Mouse (Mus musculus): ENCODE measurements at regions not wholly inside any gene's neighbourhood (a gene's known extent, or its start where the extent isn't known, plus 50 kb on each side); places are given as distances from the start of the nearest gene placed in this dataset.
"Not testable (repeated sequence)": the region's sequence is repeated elsewhere in the genome, so short reads cannot be mapped to it uniquely, and the experiment has no call there.

GRCm38 (mm10) chr10:38704762-38705130 is 116.8 kb downstream of the Rfpl4b start:
- not testable (repeated sequence) for ATAC-seq (ENCODE audit: low FRiP score, low TSS enrichment); H3K36me3 ChIP-seq (ENCODE audit: control insufficient read depth, insufficient read depth, low read length); H3K27ac ChIP-seq (replicated peaks); H3K9me3 ChIP-seq (ENCODE audit: control insufficient read depth, low read length); H3K9ac ChIP-seq (ENCODE audit: low read length); H3K27me3 ChIP-seq (ENCODE audit: control insufficient read depth, insufficient read depth, low read length); H3K4me3 ChIP-seq (ENCODE audit: low read depth, low read length); H3K4me2 ChIP-seq (replicated peaks; ENCODE audit: low read depth); H3K4me1 ChIP-seq (replicated peaks; ENCODE audit: control insufficient read depth, insufficient read depth); DNase-seq (ENCODE audit: low spot score)
- WGBS: 65% methylated on average over 1 of the region's 1 CpGs

DNA sequence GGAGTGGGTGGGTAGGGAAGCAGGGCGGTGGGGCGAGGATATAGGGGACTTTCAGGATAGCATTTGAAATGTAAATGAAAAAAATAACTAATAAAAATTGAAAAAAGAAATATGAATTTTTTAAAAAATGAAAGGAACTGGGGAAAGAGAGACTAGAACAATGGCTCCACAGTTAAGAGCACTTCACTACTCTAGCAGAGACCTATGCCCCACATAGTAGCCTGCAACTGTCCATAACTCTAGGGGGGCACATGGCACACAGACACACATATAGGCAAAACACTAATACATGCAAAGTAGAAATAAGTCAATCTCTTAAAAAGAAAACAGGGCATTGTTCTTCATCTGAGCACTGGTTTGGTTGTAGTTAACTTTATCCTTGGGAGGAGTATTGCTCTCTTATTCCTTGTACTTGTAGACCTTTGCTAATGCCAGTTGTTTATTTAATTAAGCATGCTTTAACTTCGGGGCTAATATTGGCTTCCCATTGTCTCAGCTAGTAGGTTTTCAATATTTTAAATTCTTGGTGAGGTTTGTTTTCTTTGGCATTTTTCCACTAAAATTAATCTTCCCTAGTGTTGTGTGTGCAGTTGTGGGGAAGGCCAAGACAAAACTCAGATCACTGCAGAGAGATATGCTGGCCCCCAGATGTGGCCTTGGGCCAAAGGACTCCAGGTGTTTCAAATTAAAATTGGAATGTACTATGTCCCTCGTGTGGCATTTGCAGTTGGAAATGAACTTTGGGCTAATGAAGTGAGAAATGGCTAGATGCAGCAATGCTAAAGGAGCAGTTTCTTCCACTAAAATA is 117.4 kb downstream of the Rfpl4b start:
- TF ChIP-seq CTCF (IDR thresholded peaks at IDR 0.05; ENCODE audit: low read depth): no peak
- TF ChIP-seq EP300 (optimal IDR thresholded peaks at IDR 0.05): no peak
- no peak for DNase-seq (ENCODE audit: low spot score)
- 57% methylated on average over 4 of the region's 4 CpGs for WGBS
- Histone ChIP-seq H3K4me1 (replicated peaks; ENCODE audit: control insufficient read depth, insufficient read depth) (no peaks in the 10 kb centered on the region), H3K4me3 (ENCODE audit: low read depth, low read length) (no peak overlapping the region), H3K27me3 (ENCODE audit: control insufficient read depth, insufficient read depth, low read length) (no peaks in the 10 kb centered on the region), H3K36me3 (ENCODE audit: control insufficient read depth, insufficient read depth, low read length) (no peaks in the 10 kb centered on the region), H3K27ac (replicated peaks) (no peak overlapping the region), H3K9ac (ENCODE audit: low read length) (no peak overlapping the region), H3K4me2 (replicated peaks; ENCODE audit: low read depth) (no peak overlapping the region), H3K9me3 (ENCODE audit: control insufficient read depth, low read length) (no peaks in the 10 kb centered on the region)
- ATAC-seq (ENCODE audit: low FRiP score, low TSS enrichment): no peak

DNA sequence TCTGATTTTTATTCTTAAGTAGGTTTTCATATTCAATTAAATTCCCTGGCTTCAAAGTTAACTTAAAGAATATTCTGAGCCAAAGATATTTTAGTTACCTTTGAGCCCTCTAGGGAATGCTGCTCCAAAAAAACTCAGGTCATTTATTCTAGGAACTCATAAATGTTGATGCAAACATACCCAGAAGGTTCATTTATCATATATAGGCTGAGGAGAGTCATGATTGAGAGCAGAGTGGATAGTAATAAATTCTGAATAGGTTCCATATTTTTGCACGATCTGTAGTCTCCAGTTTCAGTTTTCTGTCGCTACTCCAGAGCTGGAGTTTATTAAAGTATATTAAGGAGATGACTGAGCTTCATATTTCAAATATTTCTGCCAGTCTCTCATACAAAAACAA is 144.1 kb downstream of the Rfpl4b start:
- Histone ChIP-seq H3K36me3 (ENCODE audit: control insufficient read depth, insufficient read depth, low read length) (no peaks in the 10 kb centered on the region), H3K27me3 (ENCODE audit: control insufficient read depth, insufficient read depth, low read length) (no peaks in the 10 kb centered on the region), H3K4me2 (replicated peaks; ENCODE audit: low read depth) (no peak overlapping the region), H3K27ac (replicated peaks) (no peak overlapping the region), H3K9me3 (ENCODE audit: control insufficient read depth, low read length) (no peaks in the 10 kb centered on the region), H3K4me1 (replicated peaks; ENCODE audit: control insufficient read depth, insufficient read depth) (no peaks in the 10 kb centered on the region), H3K9ac (ENCODE audit: low read length) (no peak overlapping the region), H3K4me3 (ENCODE audit: low read depth, low read length) (no peak overlapping the region)
- ATAC-seq (ENCODE audit: low FRiP score, low TSS enrichment) (no peak), DNase-seq (ENCODE audit: low spot score) (no peak)
- TF ChIP-seq EP300 (optimal IDR thresholded peaks at IDR 0.05) (no peak), CTCF (IDR thresholded peaks at IDR 0.05; ENCODE audit: low read depth) (no peak)
- WGBS: 59% methylated on average over 2 of the region's 2 CpGs

- DNase-seq (ENCODE audit: low spot score) (no peak), ATAC-seq (ENCODE audit: low FRiP score, low TSS enrichment) (no peak)
- Histone ChIP-seq H3K36me3 (ENCODE audit: control insufficient read depth, insufficient read depth, low read length) (no peaks in the 10 kb centered on the region), H3K4me3 (ENCODE audit: low read depth, low read length) (no peak overlapping the region), H3K4me1 (replicated peaks; ENCODE audit: control insufficient read depth, insufficient read depth) (no peaks in the 10 kb centered on the region), H3K27me3 (ENCODE audit: control insufficient read depth, insufficient read depth, low read length) (no peaks in the 10 kb centered on the region), H3K9ac (ENCODE audit: low read length) (no peak overlapping the region), H3K9me3 (ENCODE audit: control insufficient read depth, low read length) (no peaks in the 10 kb centered on the region), H3K4me2 (replicated peaks; ENCODE audit: low read depth) (no peak overlapping the region), H3K27ac (replicated peaks) (no peak overlapping the region)
- TF ChIP-seq EP300 (optimal IDR thresholded peaks at IDR 0.05) (no peak), CTCF (IDR thresholded peaks at IDR 0.05; ENCODE audit: low read depth) (no peak)
These were observed 153.0 kb downstream of the Rfpl4b start for GRCm38 (mm10) chr10:38668610-38669009.

DNA sequence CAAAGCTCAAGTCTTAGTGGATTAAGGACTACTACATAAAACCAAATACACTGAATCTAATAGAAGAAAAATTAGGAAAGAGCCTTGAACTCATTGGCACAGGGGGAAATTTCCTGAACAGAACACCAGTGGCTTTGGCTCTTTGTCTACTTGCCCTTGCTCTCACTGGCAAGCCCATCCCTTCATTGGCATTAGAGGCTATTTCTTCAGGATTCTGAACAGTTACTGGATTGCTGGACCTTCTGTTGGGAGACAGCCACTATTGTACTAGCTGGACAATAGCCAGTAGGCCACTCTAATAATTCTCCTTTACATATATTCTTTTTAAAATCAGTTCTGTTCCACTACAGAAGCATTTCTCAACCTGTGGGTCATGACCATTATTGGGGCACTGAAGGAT is 153.7 kb downstream of the Rfpl4b start:
- no peak overlapping the region for H3K4me2 ChIP-seq (replicated peaks; ENCODE audit: low read depth)
- H3K9ac ChIP-seq (ENCODE audit: low read length): no peak overlapping the region
- H3K27ac ChIP-seq (replicated peaks): no peak overlapping the region
- DNase-seq (ENCODE audit: low spot score): no peak
- no peaks in the 10 kb centered on the region for H3K27me3 ChIP-seq (ENCODE audit: control insufficient read depth, insufficient read depth, low read length)
- no peak overlapping the region for H3K4me3 ChIP-seq (ENCODE audit: low read depth, low read length)
- H3K4me1 ChIP-seq (replicated peaks; ENCODE audit: control insufficient read depth, insufficient read depth): no peaks in the 10 kb centered on the region
- no peak for ATAC-seq (ENCODE audit: low FRiP score, low TSS enrichment)
- no peaks in the 10 kb centered on the region for H3K36me3 ChIP-seq (ENCODE audit: control insufficient read depth, insufficient read depth, low read length)
- H3K9me3 ChIP-seq (ENCODE audit: control insufficient read depth, low read length): no peaks in the 10 kb centered on the region
- no peak for TF ChIP-seq CTCF (IDR thresholded peaks at IDR 0.05; ENCODE audit: low read depth)

- TF ChIP-seq CTCF (IDR thresholded peaks at IDR 0.05; ENCODE audit: low read depth) (no peak), EP300 (optimal IDR thresholded peaks at IDR 0.05) (no peak)
- WGBS: 54% methylated on average over 1 of the region's 1 CpGs
- no peak for DNase-seq (ENCODE audit: low spot score)
These were observed 185.9 kb downstream of the Rfpl4b start for GRCm38 (mm10) chr10:38635695-38636094.

More at GRCm38 (mm10) chr10:38635695-38636094, 185.9 kb downstream of the Rfpl4b start:
- Histone ChIP-seq H3K36me3 (ENCODE audit: control insufficient read depth, insufficient read depth, low read length) (no peaks in the 10 kb centered on the region), H3K4me2 (replicated peaks; ENCODE audit: low read depth) (no peak overlapping the region), H3K4me3 (ENCODE audit: low read depth, low read length) (no peak overlapping the region), H3K9ac (ENCODE audit: low read length) (no peak overlapping the region), H3K9me3 (ENCODE audit: control insufficient read depth, low read length) (no peaks in the 10 kb centered on the region), H3K27ac (replicated peaks) (no peak overlapping the region), H3K27me3 (ENCODE audit: control insufficient read depth, insufficient read depth, low read length) (no peaks in the 10 kb centered on the region), H3K4me1 (replicated peaks; ENCODE audit: control insufficient read depth, insufficient read depth) (no peaks in the 10 kb centered on the region)
- no peak for ATAC-seq (ENCODE audit: low FRiP score, low TSS enrichment)

All from stomach, postnatal 0 days (tissue).